Mouse (Mus musculus): ENCODE data around the gene Nfasc. TPM values are rescaled to one million over a fixed set of nuclear protein-coding genes. Genes with fewer than 3 reads are reported as not detected.

The Nfasc gene
- polyA plus RNA-seq, 1 experiment from 2014 or later: 0.12 TPM

DNA sequence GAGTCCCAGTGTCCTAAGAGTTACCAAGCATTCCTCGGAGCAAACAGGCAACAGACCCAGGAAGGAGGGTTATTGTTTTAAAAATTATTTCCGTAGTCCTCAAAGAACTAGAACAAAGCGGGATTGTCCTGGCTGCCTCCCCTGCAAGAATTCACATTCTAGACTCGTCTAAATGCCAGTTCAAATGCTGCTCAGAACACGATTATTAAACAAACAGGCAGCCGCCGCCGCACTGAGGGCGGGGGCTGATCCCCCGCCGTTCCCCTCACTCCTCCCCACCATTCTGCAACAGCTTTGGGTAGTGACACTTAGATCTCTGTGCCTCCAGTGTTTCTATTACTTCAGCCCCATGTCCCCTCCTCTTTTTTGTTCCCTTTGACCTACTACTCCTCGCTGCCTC is 62.7 kb downstream of the Nfasc start:
- no peak overlapping the region for H3K27ac ChIP-seq
- no peak for DNase-seq
- H3K4me3 ChIP-seq (replicated peaks): no peak overlapping the region
- WGBS (ENCODE audit: insufficient replicate concordance): 67% methylated on average over 12 of the region's 12 CpGs
- H3K9me3 ChIP-seq (replicated peaks): no peaks in the 10 kb centered on the region
- no peaks in the 10 kb centered on the region for H3K27me3 ChIP-seq
- ATAC-seq (ENCODE audit: low read depth): no peak
- no peak overlapping the region for H3K4me2 ChIP-seq
- no peaks in the 10 kb centered on the region for H3K36me3 ChIP-seq
- H3K9ac ChIP-seq: no peak overlapping the region
- H3K4me1 ChIP-seq (replicated peaks): no peaks in the 10 kb centered on the region

DNA sequence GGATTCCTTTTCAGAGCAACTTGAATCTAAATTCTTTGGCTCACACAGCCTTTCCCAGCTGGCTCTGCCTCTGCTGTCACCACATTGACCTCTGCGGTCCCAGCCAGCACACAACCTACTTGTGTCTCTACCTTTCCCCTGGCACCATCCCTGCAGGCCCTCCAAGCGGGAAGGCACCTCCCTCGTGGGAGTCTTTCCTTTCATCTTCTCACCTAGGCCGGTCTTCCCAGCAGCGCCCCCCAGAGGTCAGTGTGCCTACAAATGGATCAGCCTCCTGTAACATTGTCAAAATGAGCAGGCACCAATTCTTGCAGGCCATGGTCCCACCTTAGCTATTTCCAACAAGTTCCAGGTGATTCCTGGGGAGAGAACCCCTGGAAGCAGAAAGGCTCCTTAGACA is 63.5 kb downstream of the Nfasc start:
- no peak overlapping the region for H3K9ac ChIP-seq
- no peak for ATAC-seq (ENCODE audit: low read depth)
- H3K27ac ChIP-seq: no peak overlapping the region
- DNase-seq: no peak
- H3K4me3 ChIP-seq (replicated peaks): no peak overlapping the region
- WGBS (ENCODE audit: insufficient replicate concordance): 26% methylated on average over 5 of the region's 5 CpGs
- H3K4me2 ChIP-seq: no peak overlapping the region
- no peaks in the 10 kb centered on the region for H3K4me1 ChIP-seq (replicated peaks)
- no peaks in the 10 kb centered on the region for H3K27me3 ChIP-seq
- no peaks in the 10 kb centered on the region for H3K36me3 ChIP-seq
- H3K9me3 ChIP-seq (replicated peaks): no peaks in the 10 kb centered on the region

DNA sequence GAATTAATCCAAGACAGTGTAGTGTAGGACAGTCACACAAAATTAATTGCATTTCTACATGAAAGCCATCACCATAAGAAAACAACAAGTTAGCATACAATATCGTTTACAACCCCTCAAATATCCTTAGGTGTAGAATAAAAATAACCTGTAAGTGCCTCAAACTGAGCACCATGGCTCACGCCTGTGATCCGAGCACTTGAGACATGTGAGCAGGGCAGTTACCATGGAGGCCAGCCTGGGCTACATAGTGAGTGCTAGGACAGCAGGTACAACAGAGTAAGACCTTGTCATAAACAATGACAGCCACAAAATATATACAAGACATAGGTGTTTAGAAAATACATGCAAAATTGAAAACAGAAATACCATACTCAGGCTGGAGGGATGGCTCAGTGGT is 68.9 kb downstream of the Nfasc start:
- Histone ChIP-seq H3K27ac (no peak overlapping the region), H3K9me3 (replicated peaks) (no peaks in the 10 kb centered on the region), H3K27me3 (no peaks in the 10 kb centered on the region), H3K9ac (no peak overlapping the region), H3K36me3 (no peaks in the 10 kb centered on the region), H3K4me2 (no peak overlapping the region), H3K4me3 (replicated peaks) (no peak overlapping the region), H3K4me1 (replicated peaks) (no peaks in the 10 kb centered on the region)
- 68% methylated on average over 3 of the region's 3 CpGs for WGBS (ENCODE audit: insufficient replicate concordance)
- ATAC-seq (ENCODE audit: low read depth) (no peak), DNase-seq (no peak)

DNA sequence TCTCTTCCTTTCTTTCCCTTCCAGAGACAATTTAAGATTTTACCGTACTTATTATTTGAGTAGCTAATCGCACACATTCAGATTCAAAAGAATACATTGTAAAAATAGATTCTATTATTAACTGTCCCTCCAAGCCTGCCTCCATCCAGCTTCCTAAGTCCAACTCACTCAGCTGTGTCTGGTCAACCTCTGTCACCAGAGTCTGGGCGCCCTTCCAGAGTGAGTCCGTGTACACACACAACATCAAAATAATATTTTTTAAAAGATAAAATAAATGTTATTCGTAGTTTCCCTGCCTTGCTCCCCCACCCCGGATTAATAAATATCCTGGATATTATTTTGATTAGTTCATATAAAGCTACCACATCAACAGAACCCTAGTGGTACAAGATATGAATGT is 72.4 kb downstream of the Nfasc start:
- no peak for ATAC-seq (ENCODE audit: low read depth)
- H3K27ac ChIP-seq: no peak overlapping the region
- H3K4me3 ChIP-seq (replicated peaks): no peak overlapping the region
- no peaks in the 10 kb centered on the region for H3K9me3 ChIP-seq (replicated peaks)
- no peak overlapping the region for H3K9ac ChIP-seq
- H3K4me1 ChIP-seq (replicated peaks): no peaks in the 10 kb centered on the region
- H3K36me3 ChIP-seq: no peaks in the 10 kb centered on the region
- DNase-seq: no peak
- H3K4me2 ChIP-seq: no peak overlapping the region
- no peaks in the 10 kb centered on the region for H3K27me3 ChIP-seq
- 72% methylated on average over 6 of the region's 6 CpGs for WGBS (ENCODE audit: insufficient replicate concordance)

DNA sequence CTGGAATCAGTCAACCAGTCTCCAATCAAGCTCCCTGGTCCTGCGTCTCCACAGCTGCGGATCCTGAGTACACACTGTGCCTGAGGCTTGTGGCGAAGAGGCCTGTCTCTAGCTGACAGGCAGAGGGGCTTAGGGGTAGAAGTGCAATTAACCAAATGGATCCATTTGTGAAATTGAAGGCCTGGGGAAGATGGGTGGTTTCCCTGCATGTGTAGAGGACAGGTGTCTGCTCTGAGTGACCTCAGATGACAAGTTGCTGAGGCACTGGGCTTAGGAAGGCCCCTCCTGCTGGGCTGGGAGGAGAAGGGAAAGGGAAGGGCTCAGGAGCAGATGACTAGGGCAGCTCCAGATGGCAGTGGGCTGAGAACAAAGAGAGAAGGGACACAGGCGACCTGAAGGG is 81.2 kb downstream of the Nfasc start:
- Histone ChIP-seq H3K27me3 (no peaks in the 10 kb centered on the region), H3K27ac (no peak overlapping the region), H3K36me3 (no peaks in the 10 kb centered on the region), H3K4me3 (replicated peaks) (no peak overlapping the region), H3K9ac (no peak overlapping the region), H3K4me2 (no peak overlapping the region), H3K9me3 (replicated peaks) (no peaks in the 10 kb centered on the region), H3K4me1 (replicated peaks) (no peaks in the 10 kb centered on the region)
- DNase-seq (no peak), ATAC-seq (ENCODE audit: low read depth) (no peak)
- WGBS (ENCODE audit: insufficient replicate concordance): 21% methylated on average over 4 of the region's 4 CpGs

DNA sequence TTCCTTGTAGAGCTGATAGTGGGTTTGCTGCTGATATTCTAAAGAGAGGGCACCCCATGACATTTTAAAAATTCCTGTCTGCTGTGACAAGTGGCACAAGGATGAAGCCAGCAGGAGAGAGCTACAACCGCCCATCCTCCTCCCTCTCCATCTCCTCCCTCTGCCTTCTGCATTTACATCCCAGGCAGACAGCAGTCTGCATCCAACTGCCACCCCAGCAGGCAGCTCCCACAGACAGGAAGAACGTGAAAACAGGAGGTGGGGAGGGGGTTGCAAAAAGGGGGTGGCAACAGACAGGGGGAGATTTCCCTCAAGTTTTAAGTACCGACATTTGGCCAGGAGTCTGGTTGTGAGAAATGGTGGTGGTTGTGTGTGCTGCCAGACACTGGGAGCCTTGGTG is 82.0 kb downstream of the Nfasc start:
- no peak overlapping the region for H3K9ac ChIP-seq
- H3K27ac ChIP-seq: no peak overlapping the region
- no peak for DNase-seq
- no peak overlapping the region for H3K4me2 ChIP-seq
- no peak for ATAC-seq (ENCODE audit: low read depth)
- H3K4me1 ChIP-seq (replicated peaks): no peaks in the 10 kb centered on the region
- 17% methylated on average over 3 of the region's 3 CpGs for WGBS (ENCODE audit: insufficient replicate concordance)
- no peaks in the 10 kb centered on the region for H3K9me3 ChIP-seq (replicated peaks)
- no peaks in the 10 kb centered on the region for H3K36me3 ChIP-seq
- no peaks in the 10 kb centered on the region for H3K27me3 ChIP-seq
- H3K4me3 ChIP-seq (replicated peaks): no peak overlapping the region

DNA sequence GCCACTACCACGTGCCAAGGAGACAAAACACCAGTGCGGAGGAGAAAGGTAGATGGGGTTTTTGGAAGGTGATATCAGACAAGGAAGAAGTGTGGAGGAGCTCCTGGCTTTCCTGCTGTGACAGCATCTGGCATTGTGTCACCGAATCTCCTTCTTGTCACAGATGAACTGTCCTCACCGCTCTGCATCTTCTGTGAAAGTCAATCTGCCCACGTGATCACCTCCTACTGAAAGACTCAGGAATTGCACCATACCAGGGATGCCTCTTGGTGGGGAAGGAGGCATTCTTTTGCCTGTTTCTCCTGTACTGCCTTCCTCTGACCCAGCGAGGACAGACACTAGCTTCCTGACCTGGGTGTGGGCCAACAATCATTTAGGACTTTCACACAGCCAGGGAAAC is 86.0 kb downstream of the Nfasc start:
- Histone ChIP-seq H3K36me3 (no peaks in the 10 kb centered on the region), H3K4me1 (replicated peaks) (no peaks in the 10 kb centered on the region), H3K9me3 (replicated peaks) (no peaks in the 10 kb centered on the region), H3K27ac (no peak overlapping the region), H3K9ac (no peak overlapping the region), H3K27me3 (no peaks in the 10 kb centered on the region), H3K4me3 (replicated peaks) (no peak overlapping the region), H3K4me2 (no peak overlapping the region)
- DNase-seq (no peak), ATAC-seq (ENCODE audit: low read depth) (no peak)
- 45% methylated on average over 6 of the region's 6 CpGs for WGBS (ENCODE audit: insufficient replicate concordance)

GRCm38 (mm10) chr1:132654769-132655168 is 86.8 kb downstream of the Nfasc start:
- no peak overlapping the region for H3K9ac ChIP-seq
- H3K27me3 ChIP-seq: no peaks in the 10 kb centered on the region
- H3K9me3 ChIP-seq (replicated peaks): no peaks in the 10 kb centered on the region
- no peaks in the 10 kb centered on the region for H3K4me1 ChIP-seq (replicated peaks)
- H3K4me3 ChIP-seq (replicated peaks): no peak overlapping the region
- ATAC-seq (ENCODE audit: low read depth) (no peak), DNase-seq (no peak)
- H3K36me3 ChIP-seq: no peaks in the 10 kb centered on the region
- WGBS (ENCODE audit: insufficient replicate concordance): 70% methylated on average over 9 of the region's 9 CpGs
- H3K4me2 ChIP-seq: no peak overlapping the region
- no peak overlapping the region for H3K27ac ChIP-seq

DNA sequence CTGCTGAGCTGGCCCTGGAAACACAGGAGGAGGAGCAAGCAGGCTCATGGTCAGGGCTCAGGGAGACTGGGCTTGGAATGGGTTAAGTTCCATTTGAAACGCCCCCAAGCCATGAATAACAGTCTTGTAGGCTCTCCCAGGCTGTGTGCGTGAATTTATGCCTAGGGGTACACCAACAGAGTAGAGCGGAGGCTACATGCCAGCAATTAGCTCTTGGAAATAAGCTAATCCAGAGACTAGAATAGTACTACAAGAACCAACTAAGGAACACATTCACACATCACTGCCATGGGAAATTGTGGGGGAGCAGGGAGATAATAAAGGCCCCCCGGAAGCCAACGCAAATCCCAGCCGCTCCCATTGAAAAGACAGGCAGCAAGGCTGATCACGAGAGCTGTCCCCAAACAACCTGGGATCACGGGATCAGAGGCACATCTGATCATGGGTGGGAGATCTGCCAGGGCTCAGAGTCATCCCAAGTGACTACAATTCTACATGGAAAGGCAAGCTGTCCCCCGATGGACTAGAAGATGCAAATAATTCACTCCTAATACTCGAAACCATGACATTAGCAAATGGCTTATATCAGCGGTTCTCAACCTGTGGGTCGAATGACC is 87.6 kb downstream of the Nfasc start:
- ATAC-seq (ENCODE audit: low read depth) (no peak), DNase-seq (no peak)
- H3K27ac ChIP-seq: no peak overlapping the region
- H3K36me3 ChIP-seq: no peaks in the 10 kb centered on the region
- no peaks in the 10 kb centered on the region for H3K9me3 ChIP-seq (replicated peaks)
- no peak overlapping the region for H3K4me2 ChIP-seq
- no peaks in the 10 kb centered on the region for H3K4me1 ChIP-seq (replicated peaks)
- no peak overlapping the region for H3K4me3 ChIP-seq (replicated peaks)
- peaks cover 3% of the 10 kb centered on the region; the same call in 1 of the 2 replicates for H3K27me3 ChIP-seq
- no peak overlapping the region for H3K9ac ChIP-seq
- 68% methylated on average over 12 of the region's 12 CpGs for WGBS (ENCODE audit: insufficient replicate concordance)

DNA sequence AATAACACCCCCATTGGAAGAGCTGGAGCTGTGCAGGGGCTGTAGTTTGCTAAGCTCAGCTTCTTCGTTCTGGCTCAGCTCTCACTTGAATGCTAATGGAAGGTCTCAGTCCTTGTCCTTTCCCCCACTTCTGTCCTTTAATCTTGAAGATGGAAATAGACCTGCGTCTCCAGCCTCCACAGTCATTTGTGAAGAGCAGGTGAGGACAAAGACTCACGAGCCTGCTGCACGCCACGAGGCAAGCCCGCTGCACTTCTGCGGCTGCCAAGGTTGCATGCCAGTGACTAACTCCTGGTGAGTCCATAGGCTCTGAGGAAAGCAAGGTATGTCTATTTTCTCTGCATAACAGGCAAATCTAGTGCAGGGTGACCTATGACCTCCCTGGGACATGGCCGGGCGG is 88.4 kb downstream of the Nfasc start:
- no peaks in the 10 kb centered on the region for H3K4me1 ChIP-seq (replicated peaks)
- 72% methylated on average over 9 of the region's 9 CpGs for WGBS (ENCODE audit: insufficient replicate concordance)
- no peak overlapping the region for H3K9ac ChIP-seq
- peaks cover 3% of the 10 kb centered on the region; the same call in 1 of the 2 replicates for H3K27me3 ChIP-seq
- no peak overlapping the region for H3K4me2 ChIP-seq
- H3K4me3 ChIP-seq (replicated peaks): no peak overlapping the region
- H3K36me3 ChIP-seq: no peaks in the 10 kb centered on the region
- DNase-seq: no peak
- no peaks in the 10 kb centered on the region for H3K9me3 ChIP-seq (replicated peaks)
- no peak for ATAC-seq (ENCODE audit: low read depth)
- no peak overlapping the region for H3K27ac ChIP-seq

DNA sequence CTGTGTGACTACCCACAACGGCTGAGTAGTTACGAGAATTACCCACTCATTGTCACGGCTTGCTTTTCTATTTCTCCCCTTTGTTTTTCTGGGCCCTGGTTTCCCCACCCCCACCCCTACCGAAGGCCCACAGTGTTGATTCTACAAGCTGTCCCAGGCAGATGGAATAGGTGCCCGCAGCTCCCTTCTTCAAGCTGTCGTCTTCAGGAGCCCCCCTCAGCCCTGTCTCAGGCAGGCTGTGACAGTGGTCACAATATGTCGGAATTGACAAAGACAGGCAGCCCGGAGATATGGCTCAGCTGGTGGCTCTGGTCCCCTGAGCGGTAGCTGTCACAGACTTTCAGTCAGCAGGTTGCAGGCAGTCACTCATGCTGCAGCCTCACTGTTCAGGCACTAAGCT is 90.9 kb downstream of the Nfasc start:
- Histone ChIP-seq H3K4me1 (replicated peaks) (no peaks in the 10 kb centered on the region), H3K36me3 (no peaks in the 10 kb centered on the region), H3K9ac (no peak overlapping the region), H3K4me3 (replicated peaks) (no peak overlapping the region), H3K4me2 (no peak overlapping the region), H3K27me3 (peaks cover 3% of the 10 kb centered on the region; the same call in 1 of the 2 replicates), H3K9me3 (replicated peaks) (no peaks in the 10 kb centered on the region), H3K27ac (no peak overlapping the region)
- ATAC-seq (ENCODE audit: low read depth) (no peak), DNase-seq (no peak)
- WGBS (ENCODE audit: insufficient replicate concordance): 66% methylated on average over 9 of the region's 9 CpGs

DNA sequence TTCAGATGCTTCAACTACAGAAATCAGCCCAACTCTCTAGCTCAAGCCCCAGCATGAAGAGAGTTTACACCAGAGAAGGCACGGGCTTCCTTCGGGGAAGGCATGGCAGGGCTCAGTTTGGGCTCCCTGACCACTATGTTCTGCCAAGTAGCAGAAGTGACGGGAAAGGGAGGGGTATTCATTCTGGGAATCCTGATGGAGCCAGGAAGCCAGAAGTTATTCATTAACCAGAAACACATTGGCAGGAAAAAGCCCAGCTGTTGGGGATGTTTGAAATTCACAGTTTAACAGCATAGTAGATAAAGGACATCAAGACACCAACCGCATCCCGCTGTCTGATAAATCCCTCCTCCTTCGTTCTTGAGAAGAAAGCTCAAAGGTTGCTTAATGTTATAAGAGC is 93.6 kb downstream of the Nfasc start:
- 61% methylated on average over 6 of the region's 6 CpGs for WGBS (ENCODE audit: insufficient replicate concordance)
- no peaks in the 10 kb centered on the region for H3K9me3 ChIP-seq (replicated peaks)
- DNase-seq (no peak), ATAC-seq (ENCODE audit: low read depth) (no peak)
- peaks cover 3% of the 10 kb centered on the region; the same call in 1 of the 2 replicates for H3K27me3 ChIP-seq
- no peak overlapping the region for H3K9ac ChIP-seq
- no peaks in the 10 kb centered on the region for H3K4me1 ChIP-seq (replicated peaks)
- no peak overlapping the region for H3K4me2 ChIP-seq
- no peaks in the 10 kb centered on the region for H3K36me3 ChIP-seq
- H3K27ac ChIP-seq: no peak overlapping the region
- H3K4me3 ChIP-seq (replicated peaks): no peak overlapping the region
